Mouse (Mus musculus) megakaryocyte-erythroid progenitor cell, adult 5-6 weeks (primary cell): Measurements from ENCODE around the gene Lrg1. TPM values are rescaled to one million over a fixed set of nuclear protein-coding genes. Genes with fewer than 3 reads are reported as not detected.

Experiments
- ATAC-seq: replicated peaks from 2 replicates; pipeline ENCODE4 v1.8.0; 2016; ENCODE audit warnings: mild to moderate bottlenecking, inconsistent platforms; ENCODE audit not compliant: severe bottlenecking, poor library complexity, low FRiP score, low TSS enrichment
- total RNA-seq, 2 experiments: library from RNA; stranded (forward) in 1 of 2; stranded (reverse) in 1 of 2; fragments of 200-1000, 215-1000 nt in 1 of 2; fragments of >200 nt in 1 of 2; fragmentation: Nextera tagmentation in 1 of 2; gene quantifications; 2 replicates each; pipeline ENCODE4 v1.2.3; 2014 to 2017

Lrg1 gene
- total RNA-seq (2014; fragmentation: Nextera tagmentation): 1.8 TPM in 1 of 2 replicates, not detected in the other
- 2.1 TPM in 1 of 2 replicates, not detected in the other for total RNA-seq (2017)

DNA sequence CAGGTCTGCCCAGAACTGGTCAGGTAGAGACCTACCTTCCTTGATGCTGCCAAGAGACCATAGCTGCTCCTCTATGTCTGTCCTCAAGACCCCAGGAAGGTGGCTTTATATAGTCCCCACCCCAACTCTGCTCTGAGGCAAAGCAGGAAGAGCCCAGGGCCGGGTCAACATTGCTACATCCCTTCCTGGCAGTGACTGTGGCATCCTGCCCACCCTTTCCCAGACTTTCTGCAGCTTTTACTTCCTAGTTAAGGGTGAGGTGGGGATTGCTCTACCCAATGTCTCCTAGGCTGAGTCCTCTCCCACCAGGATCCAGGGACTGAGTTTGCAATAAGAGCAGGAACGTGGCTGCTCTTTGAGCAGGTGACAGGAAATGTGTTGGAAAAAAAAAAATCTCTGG, at the start of gene Lrg1:
Gene Lrg1, minus strand, starts transcription at position 176 of the 400 bp plus-strand sequence.
- ATAC-seq: no peak

DNA sequence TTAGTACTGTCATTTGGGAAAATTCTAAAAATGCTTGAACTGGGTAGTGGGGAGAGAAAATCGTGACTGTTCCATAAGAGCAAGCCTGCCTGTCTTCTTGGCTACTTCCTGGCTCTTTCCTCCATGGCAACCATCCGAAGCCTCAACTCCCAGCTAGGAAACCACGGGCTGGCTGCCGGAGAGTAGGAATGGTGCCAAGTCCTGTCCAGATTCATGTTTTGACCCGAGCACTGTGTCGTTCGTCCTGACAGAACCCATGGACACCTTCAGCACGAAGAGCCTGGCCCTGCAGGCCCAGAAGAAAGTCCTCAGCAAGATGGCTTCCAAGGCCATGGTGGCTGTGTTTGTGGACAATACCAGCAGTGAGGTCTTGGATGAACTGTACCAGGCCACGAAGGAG, 49.7 kb upstream of the Lrg1 start:
- ATAC-seq: no peak

DNA sequence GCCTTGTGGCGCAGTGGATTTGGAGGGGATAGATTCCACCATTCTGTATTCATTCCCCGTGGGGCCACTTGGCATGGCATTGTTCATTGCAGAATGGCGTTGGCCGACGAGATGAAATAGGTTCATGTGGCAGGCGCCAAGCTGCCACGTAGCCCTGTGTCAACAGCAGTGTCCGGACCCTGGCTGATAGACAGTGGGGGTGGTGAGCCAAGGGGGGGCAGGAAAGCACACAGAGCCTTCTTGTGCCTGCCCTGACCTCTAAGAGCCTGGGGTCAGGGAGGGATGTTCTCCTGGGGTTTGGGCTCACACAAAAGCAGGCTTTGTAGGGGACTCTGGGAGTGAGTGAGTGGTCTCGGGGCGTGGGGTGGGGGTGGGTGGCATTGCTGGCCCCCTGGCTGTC, 48.8 kb upstream of the Lrg1 start:
- ATAC-seq: no peak

DNA sequence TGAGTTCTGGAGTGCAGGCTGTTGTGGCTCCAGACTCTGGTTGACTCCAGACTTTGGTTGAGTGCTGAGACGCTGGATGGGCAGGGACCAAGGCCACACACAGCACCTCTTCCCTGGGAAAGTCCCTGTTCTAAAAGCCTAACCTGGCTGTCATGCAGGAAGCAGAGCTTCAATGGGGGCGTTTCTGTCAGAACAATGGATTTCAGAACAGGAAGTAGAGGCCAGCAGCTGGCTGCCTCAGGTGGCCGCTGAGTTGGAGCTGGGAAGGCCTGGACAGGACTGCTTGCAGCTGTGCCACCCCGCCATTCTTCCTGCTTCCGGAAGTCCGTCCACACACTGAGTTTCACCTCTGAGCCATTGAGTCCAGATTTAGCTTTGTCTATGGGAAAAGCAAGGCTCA, 48.0 kb upstream of the Lrg1 start:
- no peak for ATAC-seq

DNA sequence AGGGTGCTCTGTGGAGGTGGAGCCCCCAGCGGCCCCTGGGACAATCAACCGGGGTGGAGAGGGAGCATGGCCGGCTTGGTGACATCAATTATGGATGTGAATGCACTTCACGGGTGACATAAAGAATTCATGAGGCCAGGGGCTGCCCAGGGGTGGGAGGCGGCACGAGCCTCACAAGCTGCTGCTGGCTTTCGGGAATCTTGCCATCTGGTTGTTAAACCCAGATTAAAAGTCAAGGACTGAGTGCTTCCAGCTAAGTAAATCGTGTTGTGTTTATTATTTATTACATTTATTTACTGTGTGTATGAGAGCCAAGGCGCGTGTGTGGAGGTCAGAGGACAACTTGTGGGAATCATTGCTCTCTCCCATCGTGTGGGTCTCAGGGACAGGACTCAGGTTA, 43.9 kb upstream of the Lrg1 start:
- no peak for ATAC-seq

DNA sequence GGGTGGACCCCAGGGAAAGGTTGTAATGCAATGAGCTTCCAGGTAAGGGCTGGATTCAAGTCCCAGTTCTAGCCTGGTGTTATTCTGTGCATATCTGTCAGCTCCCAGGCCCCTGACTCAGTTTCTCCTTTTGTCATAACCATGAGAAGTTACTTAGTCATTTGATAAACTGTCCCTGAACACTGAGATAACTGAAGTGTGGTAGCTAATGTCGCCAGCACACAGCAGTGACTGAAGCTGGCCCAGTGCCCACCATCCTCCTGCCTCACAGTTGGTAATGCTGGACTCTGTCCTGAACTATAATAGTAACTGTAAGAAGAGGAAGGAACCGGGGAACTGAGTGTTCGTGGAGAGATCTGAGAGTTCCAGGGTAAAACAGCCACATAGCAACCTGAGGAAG, 42.7 kb upstream of the Lrg1 start:
- ATAC-seq: no peak

DNA sequence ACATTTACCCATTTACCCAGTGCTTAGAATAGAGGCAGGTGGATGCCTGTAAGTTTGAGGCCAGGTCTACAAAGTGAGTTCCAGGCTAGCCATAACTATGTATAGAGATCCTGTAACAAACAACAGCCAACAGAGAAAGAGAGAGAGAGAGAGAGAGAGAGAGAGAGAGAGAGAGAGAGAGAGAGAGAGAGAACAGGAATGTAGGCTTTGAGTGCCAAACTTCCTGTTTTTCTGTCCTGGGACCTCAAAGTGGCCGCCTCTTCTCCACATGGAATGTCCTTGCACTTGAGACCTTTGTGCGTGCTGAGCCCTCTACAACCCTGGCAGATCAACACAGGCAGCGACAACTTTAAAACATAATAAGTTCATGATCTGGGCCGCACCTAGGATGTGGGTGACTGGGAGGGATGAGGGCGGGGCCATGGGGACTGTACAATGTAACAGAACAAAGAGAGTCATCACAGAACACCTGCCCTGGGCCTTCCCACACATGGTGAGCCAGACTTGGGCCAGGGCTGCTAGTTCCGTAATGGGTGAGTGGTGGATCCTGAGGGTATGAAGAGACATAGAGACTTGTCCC, 41.8 kb upstream of the Lrg1 start:
- ATAC-seq: no peak

DNA sequence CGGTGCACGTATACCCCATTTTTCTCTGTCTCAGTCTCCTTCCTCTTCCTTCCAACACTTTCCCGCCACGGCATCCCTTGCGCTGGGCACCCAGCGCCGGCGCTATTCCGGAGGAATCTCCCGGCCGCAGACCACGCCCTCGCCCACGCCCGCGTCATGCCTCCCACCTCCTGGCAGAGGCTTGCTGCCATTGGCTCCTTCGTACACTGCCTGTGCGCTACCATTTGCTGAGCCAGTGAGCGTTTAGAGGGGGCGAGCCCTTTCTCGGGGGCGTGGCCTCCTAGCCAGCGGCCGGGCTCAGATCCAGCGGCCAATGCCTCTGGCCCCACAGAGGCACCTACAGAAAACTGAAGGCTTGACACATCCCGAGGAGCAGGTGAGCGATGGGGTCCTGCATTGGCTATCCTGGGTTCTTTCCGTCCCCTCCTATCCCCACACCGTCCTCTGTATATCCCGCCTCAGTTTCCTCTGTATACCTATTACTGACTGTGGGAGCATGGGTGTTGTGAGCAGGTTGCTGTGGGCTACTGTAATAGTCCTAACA, 40.5 kb upstream of the Lrg1 start, which contains the start of gene Tnfaip8l1:
Gene Tnfaip8l1, plus strand, starts transcription at position 247 of the 544 bp plus-strand sequence.
- peak; percentile 98 for ATAC-seq

DNA sequence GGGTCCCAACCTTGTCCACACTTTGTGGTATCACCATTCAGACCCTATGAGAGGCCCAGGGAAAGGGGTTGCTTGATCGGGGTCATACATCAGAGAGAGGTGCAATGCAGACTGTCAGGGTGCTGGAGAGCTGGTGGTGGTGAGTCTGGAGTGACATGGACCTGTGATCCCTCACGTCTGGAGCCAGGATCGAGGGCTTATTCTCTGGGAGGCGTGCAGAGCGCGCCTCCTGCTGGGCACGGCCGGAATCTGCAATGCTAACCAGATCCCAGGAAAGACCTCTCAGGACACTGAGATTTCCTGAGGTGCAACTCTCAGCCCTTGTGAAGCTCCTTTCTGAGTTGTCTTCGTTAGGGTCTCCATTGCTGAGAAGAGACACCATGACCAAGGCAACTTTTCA, 37.9 kb upstream of the Lrg1 start:
- peak; percentile 13; the same call in 1 of the 2 replicates for ATAC-seq

DNA sequence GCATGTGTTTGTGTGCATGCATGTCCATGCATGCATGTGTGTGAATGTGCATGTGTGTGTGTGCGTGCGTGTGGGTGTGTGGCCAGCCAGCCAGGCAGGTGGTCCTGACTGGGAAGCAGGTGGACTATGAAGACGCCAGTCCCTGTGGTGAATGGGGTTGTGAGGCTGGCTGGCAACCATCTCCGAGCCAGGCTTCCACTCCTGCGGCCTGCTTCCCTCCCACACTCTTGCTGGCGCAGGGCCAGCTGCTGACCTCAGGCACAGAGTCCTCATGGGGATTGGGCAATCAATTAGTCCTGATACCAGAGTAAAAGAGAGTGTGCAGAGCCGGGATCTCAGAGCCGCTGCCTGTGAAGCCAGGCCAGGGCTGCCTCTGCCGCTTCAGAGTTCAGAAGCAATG, 31.8 kb upstream of the Lrg1 start:
- ATAC-seq: no peak

DNA sequence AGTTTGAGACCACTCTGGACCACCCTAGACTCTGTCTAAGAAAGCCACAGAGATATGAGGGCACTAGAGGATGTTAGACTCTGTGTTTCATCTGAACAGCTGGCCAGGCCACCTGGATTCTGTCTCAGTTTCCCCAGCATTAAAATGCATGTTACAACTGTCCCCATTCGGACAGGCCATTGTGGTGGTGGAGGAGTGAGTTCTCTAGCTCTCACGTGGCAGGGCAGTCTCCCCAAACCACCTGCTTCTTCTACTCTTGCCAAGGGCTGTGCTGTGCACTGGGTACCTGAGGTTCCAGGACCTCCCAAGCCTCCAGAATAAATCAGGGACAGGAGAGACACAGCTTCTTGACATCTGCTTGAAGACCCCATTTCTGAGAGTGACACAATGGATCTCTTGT, 28.1 kb upstream of the Lrg1 start:
- no peak for ATAC-seq

DNA sequence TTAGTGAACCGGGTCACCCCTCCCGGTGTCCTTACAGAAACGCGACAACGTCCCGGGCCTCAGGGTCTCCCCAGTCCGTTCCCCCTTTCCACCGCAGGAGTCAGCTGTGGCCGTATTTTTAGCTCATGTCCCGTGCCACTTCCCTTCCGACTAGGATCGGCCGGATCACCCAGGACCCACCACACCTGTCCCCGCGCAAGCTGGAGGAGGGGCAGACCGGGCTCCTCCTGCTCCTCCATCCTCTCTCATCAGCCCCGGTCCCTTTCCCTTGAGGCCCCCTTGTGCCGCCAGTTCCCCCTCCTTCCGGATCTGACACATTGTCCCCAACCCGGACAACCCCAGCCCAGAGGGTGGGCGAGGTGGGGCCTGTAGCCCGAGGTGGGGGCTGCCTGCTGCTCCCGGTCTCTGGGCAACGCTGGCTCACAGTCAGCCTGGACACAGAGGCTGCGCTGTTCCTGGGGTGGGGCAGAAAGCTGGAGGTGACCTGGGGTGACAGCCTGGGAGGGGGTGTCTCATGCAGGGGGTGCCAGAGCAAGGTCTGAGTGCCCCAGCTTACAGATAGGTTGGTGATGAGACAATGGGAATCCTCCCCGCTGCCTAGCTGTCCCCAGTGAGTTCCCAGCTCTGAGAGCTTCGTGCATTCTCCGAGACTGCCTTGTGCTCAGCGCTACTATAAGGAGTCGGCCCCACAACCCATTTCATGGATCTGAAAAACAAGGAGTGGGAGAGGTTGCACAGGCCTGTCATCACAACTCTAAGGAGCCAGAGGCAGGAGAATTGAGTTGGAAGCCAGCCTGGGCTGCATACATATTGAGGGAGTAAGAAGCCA, 27.2 kb upstream of the Lrg1 start:
- ATAC-seq: no peak

DNA sequence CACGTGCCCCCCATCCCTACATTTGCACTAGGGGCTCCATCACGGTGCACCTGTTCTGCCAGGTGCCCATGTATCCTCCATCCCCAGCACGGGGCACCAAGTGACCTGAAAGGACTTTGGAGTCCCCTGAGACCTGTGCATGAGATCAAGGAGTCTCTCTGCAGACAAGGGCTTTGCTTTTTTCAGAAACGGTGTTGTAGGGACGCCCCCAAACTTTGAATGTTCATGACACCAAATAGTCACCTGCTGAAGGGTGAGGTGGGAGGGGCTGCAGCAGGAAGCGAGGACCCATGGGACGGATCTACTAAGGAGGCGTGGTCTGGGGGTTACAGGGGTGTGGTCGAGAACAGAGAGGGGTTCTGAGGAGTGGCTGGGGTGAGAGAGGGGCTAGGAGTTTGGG, 26.5 kb upstream of the Lrg1 start:
- ATAC-seq: no peak

DNA sequence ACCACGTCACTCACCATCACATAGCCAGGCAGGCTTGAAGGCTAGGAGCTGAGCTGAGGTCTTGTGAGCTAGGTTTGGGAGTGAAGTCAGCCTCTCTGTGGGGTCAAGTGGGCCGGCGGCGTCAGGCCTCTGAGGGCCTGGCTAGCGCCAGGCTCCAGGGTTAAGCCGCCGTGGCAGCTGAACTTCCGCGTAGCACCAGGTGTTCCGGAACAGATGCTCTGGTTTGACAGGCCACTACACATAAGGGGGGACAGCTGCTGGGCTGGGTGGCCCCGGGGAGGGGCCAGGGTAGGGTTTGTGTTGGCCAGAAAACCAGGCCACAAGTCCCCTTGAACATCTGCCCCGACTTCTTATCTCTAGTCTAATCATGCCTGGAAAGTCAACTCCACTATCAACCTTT, 25.6 kb upstream of the Lrg1 start:
- no peak for ATAC-seq

DNA sequence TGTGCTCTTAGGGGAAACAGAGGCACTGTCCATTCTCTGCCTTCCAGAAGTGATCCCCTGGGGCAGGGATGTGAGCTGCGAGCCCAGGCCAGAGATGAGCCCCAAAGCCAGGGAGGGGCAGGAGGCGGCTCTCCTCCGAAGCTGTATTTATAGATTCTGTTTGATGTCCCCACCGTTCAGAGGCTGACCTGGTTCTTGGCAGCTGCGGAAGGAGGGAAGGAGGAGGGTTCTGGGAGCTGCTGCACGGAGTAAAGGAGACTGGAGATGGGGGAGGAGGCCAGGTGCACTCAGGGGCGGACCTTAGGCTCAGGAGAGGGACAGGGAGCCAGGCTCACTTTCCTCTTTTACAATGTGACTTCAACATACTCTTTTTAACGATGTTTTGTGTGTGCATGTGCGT, 24.3 kb upstream of the Lrg1 start:
- no peak for ATAC-seq

DNA sequence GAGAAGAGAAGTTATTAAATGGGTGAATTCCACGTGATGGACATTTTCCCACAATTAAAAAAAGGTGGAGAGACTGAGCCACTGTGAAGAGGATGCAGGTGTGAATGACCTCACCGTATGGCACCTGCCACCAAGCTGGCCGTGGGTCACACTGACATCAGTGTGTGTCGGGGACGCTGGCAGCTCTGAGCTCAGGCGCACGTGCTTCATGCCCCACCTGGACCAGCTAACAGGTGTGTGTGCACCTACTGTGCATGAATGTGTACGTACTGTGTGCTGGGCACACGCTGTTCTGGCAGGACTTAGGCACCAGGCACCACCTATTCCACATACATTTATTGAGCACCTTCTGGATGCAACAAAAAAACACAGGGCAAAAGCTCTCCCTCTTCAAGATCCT, 22.7 kb upstream of the Lrg1 start:
- no peak for ATAC-seq

DNA sequence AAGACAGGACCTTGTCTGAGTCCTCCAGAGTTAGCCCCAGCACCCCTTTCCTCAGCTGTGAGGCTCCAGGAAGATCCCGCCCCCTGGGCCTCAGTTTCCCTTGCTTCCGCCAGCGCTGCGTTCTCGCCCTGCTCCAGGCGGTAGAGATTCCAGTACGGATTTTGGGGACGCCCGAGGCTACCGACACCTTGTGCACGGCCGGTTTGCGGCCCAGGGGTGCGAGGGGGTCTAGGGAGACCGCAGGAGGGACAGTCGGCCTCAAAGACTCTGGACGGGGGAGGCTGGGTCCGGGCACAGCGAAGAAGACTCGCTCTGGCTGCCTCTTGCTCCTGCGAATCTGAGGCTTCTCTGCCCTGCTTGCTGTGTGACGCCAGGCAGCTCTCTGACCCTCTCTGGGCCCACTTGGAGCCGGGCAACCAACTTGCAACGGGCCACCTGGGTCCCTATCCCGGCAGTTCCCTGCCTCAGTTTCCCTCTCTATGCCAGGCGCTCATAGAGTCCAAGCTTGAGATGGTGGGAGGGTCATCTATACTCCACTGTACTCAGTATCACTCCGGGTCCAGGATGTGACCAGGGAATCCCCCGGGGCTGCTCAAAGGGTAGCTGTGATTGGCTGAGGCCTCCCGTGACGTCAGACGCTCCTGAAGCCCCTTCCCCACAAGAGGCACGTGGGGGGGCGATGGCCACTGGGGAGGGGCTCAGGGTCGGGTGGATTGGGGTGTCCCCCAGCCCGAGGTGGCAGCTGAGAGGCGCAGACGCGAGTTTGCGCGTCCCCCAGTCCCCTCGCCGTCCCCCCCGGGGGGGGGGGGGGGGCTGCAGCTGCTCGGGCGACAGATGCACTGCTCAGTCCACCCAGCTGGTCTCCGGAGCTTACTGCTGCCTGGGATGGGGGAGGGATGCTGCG, 20.2 kb upstream of the Lrg1 start:
- no peak for ATAC-seq

DNA sequence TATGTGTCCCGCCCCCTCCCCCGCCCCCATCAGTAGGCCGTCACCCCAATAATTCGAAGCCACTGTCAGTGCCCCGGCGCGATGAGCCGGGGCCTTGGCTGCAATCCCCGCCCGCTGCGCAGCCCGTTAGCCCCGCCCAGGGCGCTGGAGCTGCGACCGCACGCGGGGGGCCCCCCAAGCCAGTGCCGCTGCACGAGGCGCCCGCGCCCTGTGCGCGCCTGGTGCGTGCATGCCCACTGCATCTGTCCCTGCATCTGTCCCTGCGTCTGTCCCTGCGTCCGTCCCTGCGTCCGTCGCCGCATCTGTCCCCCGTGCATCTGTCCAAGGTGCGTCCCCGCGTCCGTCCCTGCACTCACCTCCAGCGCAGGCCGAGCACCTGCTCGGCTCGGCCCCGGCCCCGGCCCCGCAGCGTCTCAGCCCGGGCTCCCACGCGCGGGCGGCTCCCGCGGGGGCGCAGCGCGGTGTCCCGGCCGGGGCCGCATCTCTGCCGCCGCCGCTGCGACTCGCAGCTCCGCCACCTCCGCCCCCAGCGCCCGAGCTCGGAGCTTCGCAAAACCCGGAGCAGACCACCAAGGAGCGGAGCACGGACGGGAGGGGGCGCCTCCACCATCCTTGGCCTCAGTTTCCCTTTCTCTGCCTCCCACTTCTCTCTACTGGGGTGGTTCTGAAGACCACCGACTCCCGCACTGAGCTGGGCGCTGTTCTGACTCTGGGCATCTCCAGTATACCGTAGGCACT, 18.2 kb upstream of the Lrg1 start, which contains the start of gene Sema6b:
Gene Sema6b, minus strand, starts transcription at position 486 of the 738 bp plus-strand sequence.
- ATAC-seq: no peak

DNA sequence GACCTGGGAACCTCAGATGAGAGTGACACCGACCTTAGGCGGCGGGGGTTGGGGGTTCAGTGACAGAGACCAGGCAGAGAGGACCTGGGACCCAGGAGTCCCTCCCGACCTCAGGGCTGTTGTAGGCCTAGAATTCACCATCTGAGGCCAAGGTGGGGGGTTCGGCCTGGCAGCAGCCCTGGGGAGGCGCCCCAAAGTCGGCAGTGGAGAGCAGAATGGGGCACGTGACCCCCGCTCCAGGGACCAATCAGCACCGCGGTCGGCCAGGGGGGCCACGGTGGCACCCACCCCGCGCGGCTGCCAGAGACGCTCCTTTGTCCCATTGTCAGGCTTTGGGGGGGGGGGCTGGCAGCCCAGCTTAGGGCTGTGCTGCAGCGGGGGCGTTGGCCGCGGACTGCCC, 17.6 kb upstream of the Lrg1 start:
- ATAC-seq: no peak
